Mouse (Mus musculus): ENCODE results near the gene Acox3. TPM values are rescaled to one million over a fixed set of nuclear protein-coding genes. Genes with fewer than 3 reads are reported as not detected.
A peak's percentile ranks its signal among the peaks of the same experiment; 100 is the strongest.

Gene Acox3
- 10 to 100 TPM; 24.6 to 34.6 TPM for total RNA-seq (2021)
- long read RNA-seq, experiment 1, partial matches to known transcripts = 1 of 20 reads
- long read RNA-seq, experiment 1, other reads (novel, unspliced or antisense) = 11 of 20 reads
- long read RNA-seq, experiment 2, transcript Acox3-202 (19 exons, 3,976 nt) = major isoform, 6 of 16 reads
- long read RNA-seq, experiment 2, partial matches to known transcripts = 1 of 16 reads
- long read RNA-seq, experiment 2, other reads (novel, unspliced or antisense) = 7 of 16 reads

- no peak for TF ChIP-seq CTCF (conservative IDR thresholded peaks at IDR 0.05)
- Histone ChIP-seq H3K4me3 (peak within 1 kb of the TSS; percentile 95), H3K27ac (peak within 1 kb of the TSS; percentile 90)
- peak; percentile 98 for DNase-seq (ENCODE audit: low spot score in 2 of 2)
These were observed at the start of gene Acox3 for GRCm38 (mm10) chr5:35582445-35583220. Acox3 (plus strand) TSS chr5:35583040.

- Histone ChIP-seq H3K27ac (no peak overlapping the region), H3K4me3 (no peak overlapping the region)
- TF ChIP-seq CTCF (conservative IDR thresholded peaks at IDR 0.05) = peak; percentile 68
- DNase-seq (ENCODE audit: low spot score in 2 of 2) = no peak
These were observed 46.6 kb upstream of the Acox3 start for GRCm38 (mm10) chr5:35536271-35536670.

- TF ChIP-seq CTCF (conservative IDR thresholded peaks at IDR 0.05) = no peak
- H3K27ac ChIP-seq = no peak overlapping the region
- no peak for DNase-seq (ENCODE audit: low spot score in 2 of 2)
- H3K4me3 ChIP-seq = no peak overlapping the region
These were observed 45.4 kb upstream of the Acox3 start for GRCm38 (mm10) chr5:35537474-35537873.

- DNase-seq (ENCODE audit: low spot score in 2 of 2) = no peak
- no peak overlapping the region for H3K4me3 ChIP-seq
- no peak for TF ChIP-seq CTCF (conservative IDR thresholded peaks at IDR 0.05)
- no peak overlapping the region for H3K27ac ChIP-seq
These were observed 44.8 kb upstream of the Acox3 start for GRCm38 (mm10) chr5:35538022-35538421.

GRCm38 (mm10) chr5:35539576-35539975, 43.3 kb upstream of the Acox3 start:
- no peak for TF ChIP-seq CTCF (conservative IDR thresholded peaks at IDR 0.05)
- no peak for DNase-seq (ENCODE audit: low spot score in 2 of 2)
- no peak overlapping the region for H3K4me3 ChIP-seq
- H3K27ac ChIP-seq = no peak overlapping the region

GRCm38 (mm10) chr5:35540555-35540954, 42.3 kb upstream of the Acox3 start:
- no peak for DNase-seq (ENCODE audit: low spot score in 2 of 2)
- no peak overlapping the region for H3K4me3 ChIP-seq
- no peak overlapping the region for H3K27ac ChIP-seq
- no peak for TF ChIP-seq CTCF (conservative IDR thresholded peaks at IDR 0.05)

GRCm38 (mm10) chr5:35541059-35541790, 41.6 kb upstream of the Acox3 start:
- TF ChIP-seq CTCF (conservative IDR thresholded peaks at IDR 0.05) = no peak
- H3K4me3 ChIP-seq = no peak overlapping the region
- H3K27ac ChIP-seq = no peak overlapping the region
- DNase-seq (ENCODE audit: low spot score in 2 of 2) = no peak

- Histone ChIP-seq H3K27ac (no peak overlapping the region), H3K4me3 (no peak overlapping the region)
- TF ChIP-seq CTCF (conservative IDR thresholded peaks at IDR 0.05) = no peak
These were observed 36.7 kb upstream of the Acox3 start for GRCm38 (mm10) chr5:35546127-35546526.

GRCm38 (mm10) chr5:35551855-35552837, 30.7 kb upstream of the Acox3 start:
- Histone ChIP-seq H3K27ac (no peak overlapping the region), H3K4me3 (no peak overlapping the region)
- no peak for DNase-seq (ENCODE audit: low spot score in 2 of 2)
- no peak for TF ChIP-seq CTCF (conservative IDR thresholded peaks at IDR 0.05)

More at GRCm38 (mm10) chr5:35546127-35546526, 36.7 kb upstream of the Acox3 start:
- DNase-seq (ENCODE audit: low spot score in 2 of 2) = no peak

GRCm38 (mm10) chr5:35552838-35553539, 29.9 kb upstream of the Acox3 start:
- Histone ChIP-seq H3K4me3 (no peak overlapping the region), H3K27ac (no peak overlapping the region)
- TF ChIP-seq CTCF (conservative IDR thresholded peaks at IDR 0.05) = no peak
- DNase-seq (ENCODE audit: low spot score in 2 of 2) = no peak

GRCm38 (mm10) chr5:35556393-35556792, 26.4 kb upstream of the Acox3 start:
- DNase-seq (ENCODE audit: low spot score in 2 of 2) = no peak
- H3K4me3 ChIP-seq = no peak overlapping the region
- TF ChIP-seq CTCF (conservative IDR thresholded peaks at IDR 0.05) = no peak
- H3K27ac ChIP-seq = no peak overlapping the region

All from layer of hippocampus, adult 2 months (tissue).